Mouse (Mus musculus) lung, embryonic 16.5 days (tissue): ENCODE measurements at regions not wholly inside any gene's neighbourhood (a gene's known extent, or its start where the extent isn't known, plus 50 kb on each side); places are given as distances from the start of the nearest gene placed in this dataset.
A peak's percentile ranks its signal among the peaks of the same experiment; 100 is the strongest.

Experiments
- ATAC-seq: fragments of 200-750 bp; cut with Nextera tagmentation; 2 replicates; pipeline ENCODE4 v1.8.0; 2017; ENCODE audit warnings: low read depth, mild to moderate bottlenecking, moderate library complexity
- H3K27ac ChIP-seq: fragments of 300-500 bp; sonication (generic); 2 replicates; pipeline ENCODE4 v1.5.1; 2014; ENCODE audit warnings: mild to moderate bottlenecking, control low read depth, low read length
- H3K27me3 ChIP-seq: fragments of 300-500 bp; sonication (generic); 2 replicates; pipeline ENCODE4 v1.6.1; 2014; ENCODE audit warnings: low read depth, low read length, mixed read lengths; ENCODE audit not compliant: control insufficient read depth, insufficient read depth
- H3K36me3 ChIP-seq: fragments of 300-500 bp; sonication (generic); 2 replicates; pipeline ENCODE4 v1.6.1; 2014; ENCODE audit warnings: low read length; ENCODE audit not compliant: control insufficient read depth, insufficient read depth
- H3K4me1 ChIP-seq: fragments of 300-500 bp; sonication (generic); replicated peaks from 2 replicates; pipeline ENCODE4 v1.6.1; 2014; ENCODE audit warnings: low read length, mixed read lengths; ENCODE audit not compliant: control insufficient read depth, insufficient read depth
- H3K4me2 ChIP-seq: fragments of 300-500 bp; sonication (generic); 2 replicates; pipeline ENCODE4 v1.6.1; 2014; ENCODE audit warnings: low read depth, low read length, control low read depth
- H3K4me3 ChIP-seq: fragments of 300-500 bp; sonication (generic); 2 replicates; pipeline ENCODE4 v1.5.1; 2014; ENCODE audit warnings: mild to moderate bottlenecking, low read length, control low read depth
- H3K9ac ChIP-seq: fragments of 300-500 bp; sonication (generic); 2 replicates; pipeline ENCODE4 v1.6.1; 2014; ENCODE audit warnings: low read length, control low read depth
- H3K9me3 ChIP-seq: fragments of 300-500 bp; sonication (generic); 2 replicates; pipeline ENCODE4 v1.6.1; 2016; ENCODE audit warnings: low read length; ENCODE audit not compliant: control insufficient read depth
- WGBS: fragments of 180-500 bp; shearing (Covaris S2); extraction: QIAGEN DNeasy Blood & Tissue Kit; methylation state at CpG from one replicate; pipeline ENCODE4 v1.1.7; 2014; 5-methylcytosine and 5-hydroxymethylcytosine counted together

DNA sequence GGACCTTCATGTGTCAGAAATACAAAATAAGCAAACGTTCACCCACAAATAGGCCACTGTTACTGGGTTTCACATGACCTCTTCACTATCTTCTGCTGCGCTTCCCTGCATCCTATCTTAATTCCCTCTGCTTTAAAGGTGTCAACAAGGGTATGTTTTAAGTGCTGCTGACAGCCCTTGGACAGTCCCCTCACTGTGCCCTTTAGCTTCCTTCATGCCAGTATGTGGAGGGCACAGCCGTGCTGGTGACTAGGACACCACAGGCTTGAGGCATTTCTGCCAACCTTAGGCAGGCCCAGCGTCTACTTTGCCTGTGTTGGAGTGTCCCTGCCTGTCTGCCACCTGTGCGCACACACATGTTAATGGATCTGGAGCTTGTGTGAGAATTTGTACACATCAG, 63.9 kb upstream of the Zfp536 start:
- 75% methylated on average over 5 of the region's 5 CpGs for WGBS
- no peak overlapping the region for H3K4me3 ChIP-seq
- no peak overlapping the region for H3K27ac ChIP-seq
- H3K27me3 ChIP-seq: no peaks in the 10 kb centered on the region
- H3K9me3 ChIP-seq: no peaks in the 10 kb centered on the region
- no peaks in the 10 kb centered on the region for H3K36me3 ChIP-seq
- H3K4me2 ChIP-seq: no peak overlapping the region
- peaks cover under 1% of the 10 kb centered on the region; the same call in 1 of the 2 replicates for H3K4me1 ChIP-seq
- ATAC-seq: peak; percentile 10; the same call in 1 of the 2 replicates
- no peak overlapping the region for H3K9ac ChIP-seq

DNA sequence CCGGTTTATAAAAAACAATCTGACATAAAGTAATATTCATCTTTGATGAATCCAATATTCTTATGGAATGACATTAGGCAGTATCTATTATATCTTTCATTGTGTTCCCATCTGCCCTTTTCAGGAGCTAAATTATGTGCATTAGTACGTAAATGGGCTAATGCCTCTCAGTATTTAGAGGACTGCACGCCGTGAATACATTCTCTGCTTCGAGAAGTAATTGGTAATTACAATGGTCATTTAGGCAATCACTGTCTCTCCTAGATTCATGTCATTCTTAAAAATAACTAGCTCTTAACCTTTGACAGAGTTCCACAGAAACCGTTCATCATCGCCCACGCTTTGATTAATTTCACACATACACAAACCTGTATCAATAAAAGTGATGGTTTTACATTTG, 60.0 kb upstream of the Zfp536 start:
- H3K9me3 ChIP-seq: no peaks in the 10 kb centered on the region
- WGBS: 83% methylated on average over 8 of the region's 8 CpGs
- H3K27me3 ChIP-seq: no peaks in the 10 kb centered on the region
- no peak overlapping the region for H3K9ac ChIP-seq
- no peaks in the 10 kb centered on the region for H3K36me3 ChIP-seq
- H3K27ac ChIP-seq: no peak overlapping the region
- no peak overlapping the region for H3K4me3 ChIP-seq
- no peak for ATAC-seq
- no peak overlapping the region for H3K4me2 ChIP-seq
- no peaks in the 10 kb centered on the region for H3K4me1 ChIP-seq

DNA sequence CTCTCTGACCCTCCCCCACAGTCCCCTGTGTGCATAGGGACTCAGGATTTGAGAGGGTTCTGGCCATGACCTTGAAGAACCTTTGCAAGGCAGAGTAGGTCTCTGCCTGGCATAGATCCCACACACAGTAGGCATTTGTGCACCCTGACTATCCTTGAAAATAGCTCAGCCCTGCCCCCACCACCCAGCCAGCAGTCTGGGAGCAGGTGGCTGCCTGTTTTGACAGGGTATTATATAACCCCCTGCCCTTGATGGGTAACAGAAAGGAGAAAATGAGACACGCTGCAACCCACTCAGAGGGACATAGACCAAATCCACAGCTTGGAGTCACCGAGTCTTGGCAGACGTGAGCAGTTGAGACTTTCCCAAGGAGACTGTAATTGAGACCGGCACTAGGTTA, 58.9 kb upstream of the Zfp536 start:
- no peaks in the 10 kb centered on the region for H3K27me3 ChIP-seq

DNA sequence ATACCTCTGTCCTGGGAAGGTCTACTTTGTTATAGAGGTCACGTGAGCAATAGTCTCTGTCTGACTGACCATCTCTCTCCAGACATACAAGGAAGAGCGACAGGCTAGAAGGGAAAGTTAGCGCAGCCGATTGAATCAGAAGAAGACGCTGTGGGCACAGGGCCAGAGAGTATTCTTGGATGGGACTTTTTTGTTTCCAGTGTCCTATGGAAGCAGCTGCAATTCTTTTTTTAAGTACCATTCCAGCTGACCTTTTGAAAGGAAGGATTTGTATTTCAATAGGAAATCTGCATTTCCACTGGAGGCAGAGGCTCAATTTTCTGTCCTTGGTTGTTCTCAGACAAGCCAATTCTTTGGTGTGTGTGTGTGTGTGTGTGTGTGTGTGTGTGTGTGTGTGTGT, 52.3 kb upstream of the Zfp536 start:
- H3K4me3 ChIP-seq: no peak overlapping the region
- H3K9me3 ChIP-seq: no peaks in the 10 kb centered on the region
- no peak overlapping the region for H3K9ac ChIP-seq
- WGBS: 78% methylated on average over 5 of the region's 5 CpGs
- H3K36me3 ChIP-seq: no peaks in the 10 kb centered on the region
- no peak overlapping the region for H3K4me2 ChIP-seq
- no peaks in the 10 kb centered on the region for H3K27me3 ChIP-seq
- no peaks in the 10 kb centered on the region for H3K4me1 ChIP-seq
- ATAC-seq: no peak
- no peak overlapping the region for H3K27ac ChIP-seq

More for the DNA sequence above, 58.9 kb upstream of the Zfp536 start:
- H3K4me1 ChIP-seq: no peaks in the 10 kb centered on the region
- no peaks in the 10 kb centered on the region for H3K9me3 ChIP-seq
- no peak overlapping the region for H3K4me2 ChIP-seq
- ATAC-seq: no peak
- H3K27ac ChIP-seq: no peak overlapping the region
- no peaks in the 10 kb centered on the region for H3K36me3 ChIP-seq
- 51% methylated on average over 4 of the region's 4 CpGs for WGBS
- H3K9ac ChIP-seq: no peak overlapping the region
- no peak overlapping the region for H3K4me3 ChIP-seq
